Mouse (Mus musculus) regulatory T cell (primary cell): ENCODE data around the gene Gimap8.

Experiments
- in situ Hi-C: fragments of 300-600 bp; cut with MboI, MseI; formaldehyde crosslinking; loops from one replicate; pipeline ENCODE4 v1.15.1; 2025; ENCODE audit warnings: high pct_unique_total_duplicates

Gimap8 gene

GRCm38 (mm10) chr6:48676860-48677415, 29.9 kb downstream of the Gimap8 start:
- in situ Hi-C loops: loop anchor here (5.0 to 10.0 kb wide), 3 partner anchors 45 to 1000 kb away; partner anchors contain the start of gene Gimap5

GRCm38 (mm10) chr6:48677492-48678345, 30.7 kb downstream of the Gimap8 start:
- in situ Hi-C loops: loop anchor here (5.0 to 10.0 kb wide), 3 partner anchors 45 to 1000 kb away; partner anchors contain the start of gene Gimap5

DNA sequence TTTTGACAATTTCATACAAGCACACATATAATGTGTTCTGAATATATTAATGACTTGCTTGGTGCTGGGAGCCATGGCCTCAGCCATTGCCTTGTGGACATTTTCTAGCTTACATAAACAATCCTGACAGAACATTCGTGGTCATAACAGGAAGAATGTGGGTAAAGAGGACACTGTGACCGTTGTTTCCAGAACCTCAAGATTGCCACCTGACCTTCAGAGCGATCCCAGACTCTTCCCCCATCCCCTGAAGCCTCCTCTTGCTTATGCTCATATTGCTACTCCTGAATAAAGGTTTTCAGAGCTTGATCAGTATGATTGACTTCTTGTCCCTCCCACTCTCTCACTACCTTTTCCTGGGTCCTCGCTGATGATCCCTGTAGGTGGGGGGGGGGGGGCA, 31.4 kb downstream of the Gimap8 start:
- in situ Hi-C loops: loop anchor here (5.0 to 10.0 kb wide), 3 partner anchors 44 to 1001 kb away; partner anchors contain the start of gene Gimap5

DNA sequence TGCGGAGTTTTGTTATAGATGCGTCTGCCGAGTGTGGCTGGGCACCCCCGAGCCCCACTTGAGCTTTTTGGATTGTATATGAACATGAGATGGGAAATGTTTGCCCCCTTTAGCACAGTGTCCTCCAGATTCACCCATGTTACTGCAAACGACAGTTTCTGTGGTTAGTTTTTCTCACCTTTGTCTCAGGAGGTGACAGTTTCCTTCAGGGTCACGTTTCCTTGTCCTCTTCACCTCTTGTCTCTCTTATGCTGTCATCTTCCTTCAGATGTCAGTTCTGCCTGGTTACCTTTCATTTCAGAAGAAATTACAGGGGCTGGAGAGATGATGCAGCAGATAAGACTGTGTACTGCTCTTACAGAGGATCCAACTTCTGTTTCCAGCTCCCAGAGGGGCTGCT, 32.7 kb downstream of the Gimap8 start:
- in situ Hi-C loops: loop anchor here (5.0 to 10.0 kb wide), 4 partner anchors 32 to 1002 kb away; partner anchors contain the start of genes Gimap5 and Gimap8

- in situ Hi-C loops: loop anchor here (5.0 kb wide), 1 partner anchor 33 kb away; the partner anchor contains the start of gene Gimap8
Observed at GRCm38 (mm10) chr6:48680421-48680820, 33.4 kb downstream of the Gimap8 start.

DNA sequence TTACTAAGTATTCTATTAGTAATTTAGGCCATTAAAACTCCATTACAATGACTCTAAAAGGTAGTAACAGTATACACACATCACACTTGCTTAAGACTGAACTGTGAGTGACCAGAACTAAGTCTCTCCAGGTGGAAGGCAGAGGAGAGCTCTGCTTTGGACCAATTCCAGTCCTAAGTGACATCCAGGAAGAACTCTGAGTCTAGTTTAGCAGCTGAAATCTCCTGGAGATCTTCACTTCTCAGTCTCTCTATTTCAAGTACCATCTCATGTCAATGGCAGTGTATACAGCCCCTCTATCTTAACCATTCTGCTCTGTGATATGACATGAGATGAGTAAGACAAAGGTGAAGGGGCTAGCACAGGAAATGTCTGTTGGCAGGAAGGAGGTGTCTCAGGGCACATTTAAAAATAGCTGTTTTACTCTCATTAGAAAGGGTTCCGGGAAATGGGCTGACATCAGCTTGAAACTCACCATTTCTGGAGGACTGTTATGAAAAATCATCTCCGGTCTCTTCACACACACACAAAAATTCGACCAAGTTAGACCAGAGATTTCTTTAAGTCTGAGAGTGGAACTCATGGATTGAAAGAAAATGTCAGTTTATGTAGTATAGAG, 34.5 kb downstream of the Gimap8 start:
- in situ Hi-C loops: loop anchor here (5.0 kb wide), 1 partner anchor 34 kb away; the partner anchor contains the start of gene Gimap8

GRCm38 (mm10) chr6:48682271-48682670, 35.2 kb downstream of the Gimap8 start:
- in situ Hi-C loops: loop anchor here (5.0 kb wide), 1 partner anchor 35 kb away; the partner anchor contains the start of gene Gimap8

DNA sequence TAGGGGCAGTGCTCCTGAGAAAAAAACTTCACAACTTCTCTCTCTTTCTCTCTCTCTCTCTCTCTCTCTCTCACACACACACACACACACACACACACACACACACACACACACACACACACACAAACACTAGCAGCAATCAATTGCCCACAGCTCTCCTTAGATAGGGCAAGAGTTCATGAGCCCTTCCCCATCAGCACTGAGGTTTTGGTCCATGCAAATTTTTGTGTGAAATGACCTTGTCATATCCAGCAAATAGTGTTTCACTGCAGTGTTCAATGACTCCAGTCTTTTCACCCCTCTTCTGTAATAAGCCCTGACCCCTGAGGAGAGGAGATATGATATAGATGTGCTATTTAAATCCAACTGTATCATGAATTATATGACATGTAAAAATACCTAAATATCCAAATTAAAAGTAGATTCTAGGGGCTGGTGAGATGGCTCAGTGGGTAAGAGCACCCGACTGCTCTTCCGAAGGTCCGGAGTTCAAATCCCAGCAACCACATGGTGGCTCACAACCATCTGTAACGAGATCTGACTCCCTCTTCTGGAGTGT, 36.3 kb downstream of the Gimap8 start:
- in situ Hi-C loops: loop anchor here (5.0 kb wide), 1 partner anchor 36 kb away; the partner anchor contains the start of gene Gimap8

GRCm38 (mm10) chr6:48684319-48684718, 37.3 kb downstream of the Gimap8 start, which contains the start of gene Gimap4:
Gimap4 (plus strand) TSS chr6:48684549.
- in situ Hi-C loops: loop anchor here (5.0 kb wide), 1 partner anchor 37 kb away; the partner anchor contains the start of gene Gimap8

DNA sequence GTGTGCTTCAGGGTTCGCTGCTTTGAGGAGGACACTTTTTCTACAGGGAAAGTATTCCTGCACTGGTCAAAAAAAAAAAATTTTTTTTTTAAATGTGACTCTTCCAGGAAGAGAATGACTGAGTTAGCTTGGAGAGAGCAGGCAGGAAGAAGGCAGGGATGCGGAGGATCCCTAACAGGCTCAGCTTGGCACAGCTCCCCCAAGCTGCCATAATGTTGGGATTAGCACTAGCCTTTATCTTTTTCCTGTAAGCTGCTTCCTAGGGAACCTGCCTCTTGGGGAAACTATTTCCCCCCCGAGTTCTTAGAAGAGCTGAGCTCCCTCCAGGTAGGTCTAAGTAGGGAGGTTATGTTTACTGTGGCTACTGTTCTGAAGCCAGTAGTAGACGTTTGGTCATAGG, 37.8 kb downstream of the Gimap8 start:
- in situ Hi-C loops: loop anchor here (5.0 kb wide), 1 partner anchor 38 kb away; the partner anchor contains the start of gene Gimap8

- in situ Hi-C loops: no loop called here
Observed at GRCm38 (mm10) chr6:48685251-48685650, 38.2 kb downstream of the Gimap8 start.

- in situ Hi-C loops: no loop called here
Observed at GRCm38 (mm10) chr6:48685694-48686665, 38.9 kb downstream of the Gimap8 start.

DNA sequence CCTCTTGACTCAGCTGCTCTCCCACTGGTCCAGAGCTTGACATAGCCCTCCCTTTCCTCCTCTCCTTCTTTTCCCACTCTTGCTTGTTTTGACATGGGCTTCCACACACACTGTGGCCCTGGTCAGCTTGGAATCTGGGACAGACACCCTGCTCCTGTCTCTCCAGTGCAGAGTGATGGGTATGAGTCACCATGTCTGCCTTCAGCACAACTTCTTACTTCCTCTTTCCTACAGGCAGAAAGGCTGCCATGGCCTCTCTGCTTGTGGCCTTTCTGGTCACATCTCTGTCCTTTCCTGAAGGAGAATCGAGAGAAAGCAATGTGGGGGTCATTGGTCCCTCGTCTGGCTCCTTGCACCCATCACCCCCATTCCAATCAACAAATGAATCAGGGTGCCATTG, 40.0 kb downstream of the Gimap8 start:
- in situ Hi-C loops: no loop called here

GRCm38 (mm10) chr6:48689320-48689719, 42.3 kb downstream of the Gimap8 start:
- in situ Hi-C loops: no loop called here

- in situ Hi-C loops: no loop called here
Observed at GRCm38 (mm10) chr6:48692962-48693361, 45.9 kb downstream of the Gimap8 start.

- in situ Hi-C loops: no loop called here
Observed at GRCm38 (mm10) chr6:48696830-48697554, 50.0 kb downstream of the Gimap8 start.

DNA sequence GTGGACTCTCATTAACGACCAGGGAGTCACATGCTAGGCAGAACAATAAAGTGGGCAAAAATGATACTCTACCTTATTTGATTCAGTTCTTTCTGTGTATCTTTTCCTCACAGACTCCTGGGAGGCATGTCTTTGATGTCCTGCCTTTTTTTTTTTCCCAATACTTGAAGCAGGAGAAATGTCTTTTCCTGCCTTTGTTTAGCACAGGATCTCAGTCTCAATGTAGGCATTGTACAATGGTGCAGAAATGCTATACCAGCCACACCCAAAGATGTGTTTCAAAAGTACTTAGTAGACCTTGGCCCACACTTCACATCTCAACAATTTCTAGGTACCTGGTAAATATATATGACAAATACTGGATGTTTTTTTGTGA, 50.5 kb downstream of the Gimap8 start:
- in situ Hi-C loops: no loop called here

DNA sequence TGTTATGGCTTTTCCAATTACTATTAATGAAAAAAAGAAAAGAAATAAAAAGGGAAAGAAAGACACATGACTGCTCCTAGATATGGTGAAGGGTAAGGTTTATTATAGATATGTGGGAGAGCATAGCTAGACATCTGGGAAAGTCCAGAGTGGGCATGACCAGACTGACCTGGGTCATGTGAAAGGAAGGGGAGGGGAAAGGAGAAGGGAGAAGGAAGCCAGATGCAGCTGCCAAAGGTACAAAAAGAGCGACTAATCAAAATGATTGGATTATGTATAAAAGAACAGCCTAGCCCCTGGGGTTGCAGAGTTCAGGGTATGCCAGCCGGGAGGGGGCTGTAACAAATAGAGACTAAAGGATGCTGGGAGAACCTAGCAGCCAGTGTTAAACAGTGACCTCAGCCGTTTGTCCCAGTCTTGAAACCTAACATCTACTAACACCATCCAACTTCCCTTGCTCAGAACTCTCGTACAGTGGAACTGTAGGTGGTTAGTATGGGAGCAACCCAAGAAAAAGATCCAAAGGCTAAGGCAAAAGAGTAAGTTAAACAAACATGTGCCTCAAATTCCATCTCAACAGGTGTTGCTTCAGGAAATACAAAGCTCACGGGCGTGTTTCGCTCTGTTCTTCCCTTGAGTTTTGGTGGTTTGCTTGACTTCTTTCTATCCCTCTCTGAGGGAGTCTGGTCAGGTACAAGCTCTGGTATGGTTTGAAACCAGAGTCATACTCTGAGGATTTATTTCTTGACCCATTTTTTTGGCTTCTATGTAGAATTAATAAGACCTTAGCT, 51.2 kb downstream of the Gimap8 start:
- in situ Hi-C loops: no loop called here

DNA sequence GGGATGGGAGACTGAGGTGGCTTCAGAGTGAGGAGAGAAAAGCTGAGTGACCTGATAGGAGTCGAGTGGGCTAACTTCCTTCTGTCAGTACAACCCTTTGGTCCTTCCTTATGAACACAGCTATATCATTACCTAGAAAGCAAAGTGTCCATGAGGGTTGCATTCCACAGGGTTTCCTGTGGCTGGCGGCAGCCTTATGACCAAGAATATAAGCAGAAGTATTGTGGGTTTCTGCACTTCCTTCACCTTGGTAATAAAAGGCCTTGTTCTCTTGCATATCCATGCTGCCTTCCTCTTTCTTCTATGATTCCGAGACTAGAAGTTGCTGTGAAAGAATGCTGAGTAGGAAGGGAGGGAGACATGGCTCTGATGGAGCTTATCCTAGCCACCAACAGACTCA, 51.9 kb downstream of the Gimap8 start:
- in situ Hi-C loops: no loop called here
